Mouse (Mus musculus): Measurements from ENCODE around the gene Cd200. TPM values are rescaled to one million over a fixed set of nuclear protein-coding genes. Genes with fewer than 3 reads are reported as not detected.
"Not testable (repeated sequence)": the region's sequence is repeated elsewhere in the genome, so short reads cannot be mapped to it uniquely, and the experiment has no call there.

Cd200 gene
- polyA plus RNA-seq, 1 experiment from 2014 or later, result 108 TPM

GRCm38 (mm10) chr16:45364627-45365026, 44.2 kb downstream of the Cd200 start:
- Histone ChIP-seq H3K4me2 (replicated peaks; ENCODE audit: low read depth) (no peak overlapping the region), H3K27ac (ENCODE audit: low read depth, low read length) (peak overlapping the region; percentile 5; the same call in 1 of the 2 replicates), H3K27me3 (replicated peaks; ENCODE audit: control insufficient read depth, insufficient read depth, low read length) (no peaks in the 10 kb centered on the region), H3K4me3 (ENCODE audit: low read depth, low read length) (no peak overlapping the region), H3K36me3 (ENCODE audit: control insufficient read depth, insufficient read depth) (no peaks in the 10 kb centered on the region), H3K9ac (ENCODE audit: low read depth, low read length) (no peak overlapping the region), H3K4me1 (replicated peaks; ENCODE audit: control insufficient read depth, insufficient read depth, low read length) (0 out of 2 replicates have a peak, but pooled peaks cover 5% of the 10 kb centered on the region), H3K9me3 (ENCODE audit: control insufficient read depth) (no peaks in the 10 kb centered on the region)
- no peak for TF ChIP-seq CTCF (IDR thresholded peaks at IDR 0.05; ENCODE audit: low read depth)
- 77% methylated on average over 1 of the region's 1 CpGs for WGBS
- ATAC-seq, result no peak

- H3K27me3 ChIP-seq (replicated peaks; ENCODE audit: control insufficient read depth, insufficient read depth, low read length), result no peaks in the 10 kb centered on the region
- no peak for ATAC-seq
- H3K27ac ChIP-seq (ENCODE audit: low read depth, low read length), result peak overlapping the region; percentile 70
- no peak for TF ChIP-seq CTCF (IDR thresholded peaks at IDR 0.05; ENCODE audit: low read depth)
- H3K9me3 ChIP-seq (ENCODE audit: control insufficient read depth), result no peaks in the 10 kb centered on the region
- no peaks in the 10 kb centered on the region for H3K36me3 ChIP-seq (ENCODE audit: control insufficient read depth, insufficient read depth)
- 71% methylated on average over 4 of the region's 4 CpGs for WGBS
- H3K4me1 ChIP-seq (replicated peaks; ENCODE audit: control insufficient read depth, insufficient read depth, low read length), result 0 out of 2 replicates have a peak, but pooled peaks cover 5% of the 10 kb centered on the region
- no peak overlapping the region for H3K9ac ChIP-seq (ENCODE audit: low read depth, low read length)
- no peak overlapping the region for H3K4me2 ChIP-seq (replicated peaks; ENCODE audit: low read depth)
- H3K4me3 ChIP-seq (ENCODE audit: low read depth, low read length), result no peak overlapping the region
These were observed 45.3 kb downstream of the Cd200 start for GRCm38 (mm10) chr16:45363480-45364045.

GRCm38 (mm10) chr16:45361450-45361849, 47.4 kb downstream of the Cd200 start:
- no peak overlapping the region for H3K4me3 ChIP-seq (ENCODE audit: low read depth, low read length)
- H3K4me1 ChIP-seq (replicated peaks; ENCODE audit: control insufficient read depth, insufficient read depth, low read length), result 0 out of 2 replicates have a peak, but pooled peaks cover 5% of the 10 kb centered on the region
- no peaks in the 10 kb centered on the region for H3K27me3 ChIP-seq (replicated peaks; ENCODE audit: control insufficient read depth, insufficient read depth, low read length)
- H3K27ac ChIP-seq (ENCODE audit: low read depth, low read length), result no peak overlapping the region
- no peak overlapping the region for H3K4me2 ChIP-seq (replicated peaks; ENCODE audit: low read depth)
- no peak overlapping the region for H3K9ac ChIP-seq (ENCODE audit: low read depth, low read length)
- ATAC-seq, result no peak
- H3K9me3 ChIP-seq (ENCODE audit: control insufficient read depth), result no peaks in the 10 kb centered on the region
- no peak for TF ChIP-seq CTCF (IDR thresholded peaks at IDR 0.05; ENCODE audit: low read depth)
- H3K36me3 ChIP-seq (ENCODE audit: control insufficient read depth, insufficient read depth), result no peaks in the 10 kb centered on the region

DNA sequence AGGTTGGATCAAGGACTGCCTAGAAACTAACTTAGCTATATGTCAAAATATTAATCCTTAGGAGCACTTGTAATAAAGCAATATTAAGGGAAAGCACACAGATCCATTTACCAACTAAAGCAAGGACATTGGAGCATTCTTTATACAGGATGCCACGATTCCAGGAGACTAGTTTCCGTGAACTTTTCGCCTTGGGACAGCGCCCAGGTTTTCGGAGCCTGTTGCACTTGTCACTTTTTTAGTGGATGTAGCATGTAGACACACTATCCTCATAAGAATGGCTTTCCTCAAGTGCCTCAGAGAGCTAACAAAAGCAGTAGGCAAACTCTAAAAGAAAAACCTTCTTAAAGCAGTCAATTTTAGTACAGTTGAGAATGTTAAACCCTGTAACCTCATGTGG, 50.4 kb downstream of the Cd200 start:
- H3K9ac ChIP-seq (ENCODE audit: low read depth, low read length); H3K4me3 ChIP-seq (ENCODE audit: low read depth, low read length); ATAC-seq; H3K27me3 ChIP-seq (replicated peaks; ENCODE audit: control insufficient read depth, insufficient read depth, low read length); H3K9me3 ChIP-seq (ENCODE audit: control insufficient read depth); H3K36me3 ChIP-seq (ENCODE audit: control insufficient read depth, insufficient read depth); H3K27ac ChIP-seq (ENCODE audit: low read depth, low read length); H3K4me2 ChIP-seq (replicated peaks; ENCODE audit: low read depth); H3K4me1 ChIP-seq (replicated peaks; ENCODE audit: control insufficient read depth, insufficient read depth, low read length): not testable (repeated sequence)
- 89% methylated on average over 5 of the region's 5 CpGs for WGBS

DNA sequence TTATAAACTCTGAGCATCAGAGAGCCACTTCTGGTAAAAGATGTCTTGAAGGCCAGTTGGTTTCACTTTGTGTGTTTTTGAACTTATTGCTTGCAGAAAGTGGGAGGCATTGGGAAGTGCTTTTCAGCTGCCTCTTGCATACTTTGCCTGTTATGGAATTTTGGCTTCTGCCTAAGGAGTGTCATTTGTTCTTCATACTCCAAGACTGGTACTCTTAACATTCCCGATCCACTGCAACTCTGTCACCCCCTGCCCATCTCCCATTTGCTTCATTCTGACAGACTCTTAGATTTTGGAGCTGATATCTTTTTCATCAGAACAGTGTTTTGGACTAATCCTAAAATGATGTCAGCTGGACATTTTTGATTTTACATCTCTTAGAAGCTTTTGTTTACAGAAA, 51.7 kb downstream of the Cd200 start:
- Histone ChIP-seq H3K36me3 (ENCODE audit: control insufficient read depth, insufficient read depth) (no peaks in the 10 kb centered on the region), H3K9me3 (ENCODE audit: control insufficient read depth) (no peaks in the 10 kb centered on the region), H3K4me2 (replicated peaks; ENCODE audit: low read depth) (no peak overlapping the region), H3K4me1 (replicated peaks; ENCODE audit: control insufficient read depth, insufficient read depth, low read length) (no peaks in the 10 kb centered on the region), H3K27ac (ENCODE audit: low read depth, low read length) (no peak overlapping the region), H3K27me3 (replicated peaks; ENCODE audit: control insufficient read depth, insufficient read depth, low read length) (no peaks in the 10 kb centered on the region), H3K4me3 (ENCODE audit: low read depth, low read length) (no peak overlapping the region), H3K9ac (ENCODE audit: low read depth, low read length) (no peak overlapping the region)
- no peak for ATAC-seq
- no peak for TF ChIP-seq CTCF (IDR thresholded peaks at IDR 0.05; ENCODE audit: low read depth)
- WGBS, result 68% methylated on average over 1 of the region's 1 CpGs

- Histone ChIP-seq H3K9ac (ENCODE audit: low read depth, low read length) (no peak overlapping the region), H3K27me3 (replicated peaks; ENCODE audit: control insufficient read depth, insufficient read depth, low read length) (no peaks in the 10 kb centered on the region), H3K4me3 (ENCODE audit: low read depth, low read length) (no peak overlapping the region), H3K4me2 (replicated peaks; ENCODE audit: low read depth) (no peak overlapping the region), H3K4me1 (replicated peaks; ENCODE audit: control insufficient read depth, insufficient read depth, low read length) (no peaks in the 10 kb centered on the region), H3K27ac (ENCODE audit: low read depth, low read length) (no peak overlapping the region), H3K9me3 (ENCODE audit: control insufficient read depth) (no peaks in the 10 kb centered on the region), H3K36me3 (ENCODE audit: control insufficient read depth, insufficient read depth) (no peaks in the 10 kb centered on the region)
- 0 out of 2 replicates have a peak, but pooled peaks have one; percentile 41 for ATAC-seq
- no peak for TF ChIP-seq CTCF (IDR thresholded peaks at IDR 0.05; ENCODE audit: low read depth)
These were observed 56.0 kb downstream of the Cd200 start for GRCm38 (mm10) chr16:45352875-45353274.

DNA sequence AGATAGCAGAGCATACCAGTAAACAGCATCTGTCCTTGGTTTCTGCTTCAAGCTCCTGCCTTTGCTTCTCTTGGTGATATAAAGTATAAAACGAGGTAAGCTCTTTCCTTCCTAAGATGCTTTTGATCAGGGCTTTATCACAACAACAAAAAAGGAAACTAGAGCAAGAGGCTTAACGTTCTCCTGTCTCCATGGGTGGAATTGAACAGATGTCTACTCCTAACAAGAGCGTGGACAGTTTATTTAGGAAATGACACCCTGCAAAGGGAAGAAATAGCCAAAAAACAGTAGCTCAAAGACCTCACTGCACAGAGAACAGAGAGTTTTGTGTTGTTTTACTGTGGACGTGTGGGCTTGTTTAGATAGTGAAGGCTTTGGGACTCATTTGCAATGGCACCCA, 58.1 kb downstream of the Cd200 start:
- Histone ChIP-seq H3K27me3 (replicated peaks; ENCODE audit: control insufficient read depth, insufficient read depth, low read length) (no peaks in the 10 kb centered on the region), H3K9me3 (ENCODE audit: control insufficient read depth) (no peaks in the 10 kb centered on the region), H3K9ac (ENCODE audit: low read depth, low read length) (no peak overlapping the region), H3K4me2 (replicated peaks; ENCODE audit: low read depth) (no peak overlapping the region), H3K4me1 (replicated peaks; ENCODE audit: control insufficient read depth, insufficient read depth, low read length) (no peaks in the 10 kb centered on the region), H3K27ac (ENCODE audit: low read depth, low read length) (no peak overlapping the region), H3K36me3 (ENCODE audit: control insufficient read depth, insufficient read depth) (no peaks in the 10 kb centered on the region), H3K4me3 (ENCODE audit: low read depth, low read length) (no peak overlapping the region)
- no peak for TF ChIP-seq CTCF (IDR thresholded peaks at IDR 0.05; ENCODE audit: low read depth)
- ATAC-seq, result no peak
- WGBS, result 68% methylated on average over 4 of the region's 4 CpGs
